Mouse (Mus musculus) gastrocnemius, adult 18-20 months (tissue): ENCODE measurements around the gene 1700074P13Rik. TPM values are rescaled to one million over a fixed set of nuclear protein-coding genes. Genes with fewer than 3 reads are reported as not detected.
"Not testable (repeated sequence)": the region's sequence is repeated elsewhere in the genome, so short reads cannot be mapped to it uniquely, and the experiment has no call there.

Experiments
- DNase-seq: peaks from one replicate; pipeline ENCODE4 v3.0.0; 2021; ENCODE audit warnings: low spot score
- long read RNA-seq, 2 experiments: library from polyadenylated mRNA; stranded (forward); transcript quantifications; one replicate each; pipeline ENCODE4 v2.0.0; 2021
- total RNA-seq, 2 experiments: library from RNA; stranded (reverse); gene quantifications; 2 replicates each; pipeline ENCODE4 v1.2.3; 2021

1700074P13Rik gene
- total RNA-seq = not detected
- long read RNA-seq, experiment 1 = 0 reads
- long read RNA-seq, experiment 2 = 0 reads

GRCm38 (mm10) chr6:40940457-40940856, at the start of gene 1700074P13Rik:
Gene 1700074P13Rik (minus strand): TSS chr6:40940557.
- no peak for DNase-seq

DNA sequence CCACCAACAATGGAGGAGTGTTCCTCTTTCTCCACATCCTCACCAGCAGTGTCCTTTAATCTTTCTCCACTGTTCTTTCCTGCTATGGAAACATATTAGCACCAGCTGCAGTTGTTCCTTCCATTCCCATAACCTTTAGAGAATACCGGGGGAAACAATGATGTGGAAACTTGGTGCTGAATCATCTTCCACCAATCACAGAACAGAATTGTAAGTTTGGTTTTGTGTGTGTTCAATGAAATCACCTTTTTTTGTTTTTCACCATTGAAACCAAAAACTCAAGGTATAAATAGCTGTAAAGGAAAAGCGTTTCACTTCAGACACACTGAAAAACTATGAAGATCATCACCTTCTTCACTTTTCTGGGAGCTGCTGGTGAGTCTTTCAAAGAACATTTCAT, 24.1 kb upstream of the 1700074P13Rik start, which contains the start of gene 1810009J06Rik:
Gene 1810009J06Rik (plus strand): TSS at position 301 of the 400 bp plus-strand sequence.
- DNase-seq = not testable (repeated sequence)

- DNase-seq = no peak
Measured at GRCm38 (mm10) chr6:40953716-40954115, 13.4 kb upstream of the 1700074P13Rik start.

- DNase-seq = no peak
Measured at GRCm38 (mm10) chr6:40951770-40952169, 11.4 kb upstream of the 1700074P13Rik start, which contains the start of gene Gm4744. Gene Gm4744 (minus strand): TSS chr6:40951870.

- DNase-seq = no peak
Measured at GRCm38 (mm10) chr6:40919954-40920353, 20.4 kb downstream of the 1700074P13Rik start.

- DNase-seq = no peak
Measured at GRCm38 (mm10) chr6:40900287-40900686, 40.1 kb downstream of the 1700074P13Rik start, which contains the start of gene Prss58. Gene Prss58 (minus strand): TSS chr6:40900387.

DNA sequence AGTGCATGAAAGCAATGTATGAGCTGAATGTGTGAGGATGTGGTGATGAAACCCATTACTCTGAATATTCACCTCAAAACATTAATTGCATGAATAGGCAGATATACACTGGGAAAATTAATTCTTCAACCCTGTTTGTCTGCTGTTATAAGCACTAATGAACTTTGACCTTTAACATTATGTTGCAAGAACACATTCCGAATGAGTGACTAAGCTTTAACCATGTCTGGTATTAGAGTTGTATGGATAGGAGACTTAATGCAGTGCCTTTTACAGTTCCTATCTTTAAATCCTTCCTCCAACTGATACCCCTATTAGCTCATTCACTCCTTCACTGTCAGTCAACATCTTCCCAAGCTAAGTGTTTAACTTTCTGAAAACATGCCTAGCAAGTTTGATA, 45.6 kb downstream of the 1700074P13Rik start:
- DNase-seq = no peak

- DNase-seq = no peak
Measured at GRCm38 (mm10) chr6:40893577-40893976, 46.8 kb downstream of the 1700074P13Rik start.

DNA sequence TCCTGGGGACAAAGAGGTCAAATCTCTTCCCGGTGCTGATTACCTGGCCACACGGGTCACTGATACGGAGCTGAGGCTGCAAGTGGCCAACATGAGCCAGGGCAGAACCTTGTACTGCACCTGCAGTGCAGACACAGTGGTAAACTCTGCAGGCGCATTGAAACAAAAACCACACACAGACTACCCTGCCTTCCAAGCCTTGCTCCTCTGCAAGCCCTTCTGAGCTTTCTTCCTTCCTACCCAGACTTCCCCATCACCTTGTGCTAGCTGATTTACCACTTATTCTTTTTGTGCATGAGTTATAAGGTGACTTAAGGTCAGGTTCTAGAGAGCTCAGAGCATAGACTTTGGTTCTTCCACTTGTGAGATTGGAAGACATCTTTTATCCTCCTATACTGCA, 48.6 kb downstream of the 1700074P13Rik start:
- DNase-seq = no peak

GRCm38 (mm10) chr6:40890973-40891372, 49.4 kb downstream of the 1700074P13Rik start:
- no peak for DNase-seq

DNA sequence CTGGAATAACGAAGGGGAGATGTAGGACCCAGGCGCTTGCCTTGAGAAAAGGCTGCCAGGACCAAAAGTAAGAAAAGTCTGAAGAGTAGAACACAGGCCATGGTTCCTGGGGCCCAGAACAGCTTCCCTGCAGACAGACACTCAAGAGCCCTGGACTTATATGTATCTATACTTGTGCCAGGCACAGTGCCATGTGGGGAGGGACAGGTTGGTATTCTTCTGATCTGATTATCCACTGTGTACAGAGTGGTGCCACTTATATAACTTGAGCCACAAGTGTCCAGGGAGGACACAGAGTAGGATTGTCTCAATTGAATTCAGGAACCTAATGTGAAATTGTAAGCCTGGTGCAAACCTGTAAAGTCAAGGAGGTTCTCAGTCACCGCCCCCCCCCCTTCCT, 53.0 kb downstream of the 1700074P13Rik start, which contains the start of gene Moxd2:
Gene Moxd2 (minus strand): TSS at position 101 of the 400 bp plus-strand sequence.
- no peak for DNase-seq

Other genes with a start within 250 kb of the 1700074P13Rik start
- gene Moxd2, start 53.1 kb downstream of the 1700074P13Rik start, total RNA-seq = not detected
- gene Prss58, start 40.2 kb downstream of the 1700074P13Rik start, total RNA-seq = not detected
- gene Gm4744, start 11.3 kb upstream of the 1700074P13Rik start, total RNA-seq = not detected
- gene 1810009J06Rik, start 24.2 kb upstream of the 1700074P13Rik start, total RNA-seq = not detected
- not detected for gene Gm2663, start 58.9 kb upstream of the 1700074P13Rik start, total RNA-seq
- gene 2210010C04Rik, start 95.0 kb upstream of the 1700074P13Rik start, total RNA-seq = not detected